ENCODE assay signal across 24 mouse cellular contexts in the genomic region with DNA sequence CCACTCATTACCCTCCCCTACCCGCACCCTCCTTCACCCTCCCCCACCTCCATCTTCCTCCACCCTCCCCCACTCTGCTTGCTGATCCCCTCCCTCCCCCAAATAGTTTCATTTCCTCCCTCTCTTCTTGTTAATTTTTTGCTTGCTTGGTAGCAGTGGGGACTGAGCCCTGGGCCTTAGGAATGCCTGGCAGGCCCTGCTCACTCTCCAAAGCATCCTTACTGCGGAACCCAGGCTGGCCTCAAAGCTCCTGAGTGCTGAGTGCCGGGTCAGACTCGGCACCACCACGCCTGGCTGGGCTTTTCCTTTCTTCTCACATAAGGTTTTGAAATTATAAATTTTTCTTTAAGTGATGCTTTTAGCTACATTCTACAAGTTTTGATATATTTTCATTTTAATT.
DNase-seq lines count a peak whose midpoint lies in the region; ATAC-seq and TF ChIP-seq lines count a peak whose summit lies in the region.
"Had no signal": no experiment of that assay in that cellular context is flagged by ENCODE, and none has a peak within 500 bp of the region (broad histone marks: within the 10 kb centered on the region; RNA-seq: fewer than 3 reads in every experiment).

No protein-coding gene starts in this region.

- peak; percentile 71 for DNase-seq in heart, adult 11 months
- DNase-seq in heart, postnatal 10 days, result no peak
- peak; percentile 23 for DNase-seq in intestine, embryonic 14.5 days (ENCODE audit: low spot score)
- no peak for DNase-seq in CH12.LX (ENCODE audit: extremely low read depth)
- DNase-seq: adrenal gland, adult 2 months; adrenal gland, postnatal 10 days; adrenal gland, postnatal 25 days; B cell, adult 2 months; cerebellum, adult 11 months; cerebellum, adult 18-20 months; cerebellum, adult 8-10 months; cerebellum, adult 9-11 months; cerebellum, postnatal 14 days; cerebellum, postnatal 36 days; embryo, embryonic 11 days had no signal

- H3K4me2 ChIP-seq in intestine, embryonic 14.5 days (ENCODE audit: low read length), result no peak overlapping the region
- no peak overlapping the region for H3K4me2 ChIP-seq in intestine, embryonic 15.5 days (replicated peaks)
- H3K4me2 ChIP-seq in CH12.LX (ENCODE audit: insufficient read depth, low read depth, poor library complexity, severe bottlenecking), result no peak overlapping the region
- H3K4me2 ChIP-seq: embryonic facial prominence, embryonic 13.5 days; embryonic facial prominence, embryonic 15.5 days; forebrain, embryonic 12.5 days had no signal

- no peaks in the 10 kb centered on the region for H3K79me2 ChIP-seq in CH12.LX (replicated peaks; ENCODE audit: control insufficient read depth, extremely low read depth, insufficient read depth, poor library complexity, severe bottlenecking)

- no peak for TF ChIP-seq EP300 in CH12.LX (IDR thresholded peaks at IDR 0.05; ENCODE audit: low read length)

- no peaks in the 10 kb centered on the region for H3K27me3 ChIP-seq in intestine, embryonic 14.5 days (replicated peaks; ENCODE audit: control insufficient read depth, insufficient read depth, low read length)
- H3K27me3 ChIP-seq in intestine, embryonic 15.5 days (replicated peaks), result no peaks in the 10 kb centered on the region
- H3K27me3 ChIP-seq in CH12.LX (replicated peaks), result no peaks in the 10 kb centered on the region
- H3K27me3 ChIP-seq: embryonic facial prominence, embryonic 13.5 days; embryonic facial prominence, embryonic 15.5 days; forebrain, embryonic 12.5 days had no signal

- no peaks in the 10 kb centered on the region for H3K4me1 ChIP-seq in intestine, embryonic 14.5 days (replicated peaks; ENCODE audit: control insufficient read depth, insufficient read depth, low read length)
- peaks cover 3% of the 10 kb centered on the region; the same call in 1 of the 2 replicates for H3K4me1 ChIP-seq in intestine, embryonic 15.5 days (replicated peaks)
- peaks cover 2 to 15% of the 10 kb centered on the region in 2 experiments; a peak in 3 of 4 replicates for H3K4me1 ChIP-seq in CH12.LX (ENCODE audit: control insufficient read depth in 1 of 2, insufficient read depth in 2 of 2)
- H3K4me1 ChIP-seq: embryonic facial prominence, embryonic 15.5 days had no signal

- no peak for TF ChIP-seq CTCF in CH12.LX (conservative IDR thresholded peaks at IDR 0.05 in 1 of 2, IDR thresholded peaks at IDR 0.05 in 1 of 2; ENCODE audit: low read depth in 2 of 2, low read length in 2 of 2)

- H3K36me3 ChIP-seq in intestine, embryonic 14.5 days (ENCODE audit: control insufficient read depth, insufficient read depth, low read length), result no peaks in the 10 kb centered on the region
- no peaks in the 10 kb centered on the region for H3K36me3 ChIP-seq in intestine, embryonic 15.5 days
- peaks cover 0 to 14% of the 10 kb centered on the region in 2 experiments for H3K36me3 ChIP-seq in CH12.LX (replicated peaks in 1 of 2; ENCODE audit: control insufficient read depth in 1 of 2, insufficient read depth in 1 of 2, low read length in 1 of 2)
- H3K36me3 ChIP-seq: embryonic facial prominence, embryonic 13.5 days; embryonic facial prominence, embryonic 15.5 days; forebrain, embryonic 10.5 days; forebrain, embryonic 12.5 days had no signal

- 81% methylated on average over 5 of the region's 5 CpGs for WGBS in intestine, embryonic 14.5 days
- WGBS in intestine, embryonic 15.5 days, result 75% methylated on average over 5 of the region's 5 CpGs

- dilution Hi-C loops in CH12.LX (cut with MboI; ENCODE audit: extremely low pct_ligation_motif_present, extremely low pct_unique_long_range_greater_than_20kb, low sequenced_read_pairs), result no loop called here

- ATAC-seq in intestine, embryonic 14.5 days (replicated peaks; ENCODE audit: low FRiP score, low TSS enrichment, low read depth), result no peak
- no peak for ATAC-seq in intestine, embryonic 15.5 days
- ATAC-seq: CD4-positive, CD25-positive, alpha-beta regulatory T cell, adult 4 months; forebrain, embryonic 14.5 days; forebrain, embryonic 16.5 days had no signal

- no peak for TF ChIP-seq POLR2A in CH12.LX (IDR thresholded peaks at IDR 0.05; ENCODE audit: low read depth, low read length)

- no peak for TF ChIP-seq RAD21 in CH12.LX (IDR thresholded peaks at IDR 0.05; ENCODE audit: low read depth, low read length)

- intact Hi-C loops in heart, postnatal 10 days (cut with DNase I), result no loop called here

- no peak overlapping the region for H3K4me3 ChIP-seq in intestine, embryonic 14.5 days (ENCODE audit: low read depth, low read length)
- no peak overlapping the region for H3K4me3 ChIP-seq in intestine, embryonic 15.5 days (replicated peaks)
- H3K4me3 ChIP-seq in CH12.LX (replicated peaks in 1 of 3; ENCODE audit: low read depth in 2 of 3, low read length in 2 of 3, poor library complexity in 1 of 3), result no peak overlapping the region
- H3K4me3 ChIP-seq: embryonic facial prominence, embryonic 13.5 days; embryonic facial prominence, embryonic 15.5 days; erythroblast, embryonic 14.5 days; forebrain, embryonic 10.5 days; forebrain, embryonic 12.5 days had no signal

- no peak overlapping the region for H3K9ac ChIP-seq in intestine, embryonic 14.5 days (ENCODE audit: low read length)
- H3K9ac ChIP-seq in intestine, embryonic 15.5 days, result no peak overlapping the region
- H3K9ac ChIP-seq in CH12.LX (ENCODE audit: insufficient read depth, low read depth), result no peak overlapping the region
- H3K9ac ChIP-seq: embryonic facial prominence, embryonic 13.5 days; embryonic facial prominence, embryonic 15.5 days; forebrain, embryonic 12.5 days had no signal

- in situ Hi-C loops in CH12.LX (cut with MboI; ENCODE audit: low pct_ligation_motif_present, low pct_unique_long_range_greater_than_20kb, low sequenced_read_pairs), result no loop called here

- H3K9me3 ChIP-seq in intestine, embryonic 14.5 days (ENCODE audit: control insufficient read depth, low read length), result no peaks in the 10 kb centered on the region
- H3K9me3 ChIP-seq in intestine, embryonic 15.5 days, result no peaks in the 10 kb centered on the region
- H3K9me3 ChIP-seq in CH12.LX (replicated peaks; ENCODE audit: low read length), result no peaks in the 10 kb centered on the region
- H3K9me3 ChIP-seq: embryonic facial prominence, embryonic 13.5 days; embryonic facial prominence, embryonic 15.5 days; forebrain, embryonic 10.5 days; forebrain, embryonic 12.5 days had no signal

- H3K27ac ChIP-seq in intestine, embryonic 14.5 days (ENCODE audit: low read depth), result no peak overlapping the region
- no peak overlapping the region for H3K27ac ChIP-seq in intestine, embryonic 15.5 days
- no peak overlapping the region for H3K27ac ChIP-seq in CH12.LX (ENCODE audit: insufficient read depth, low read depth)
- H3K27ac ChIP-seq: embryonic facial prominence, embryonic 13.5 days; embryonic facial prominence, embryonic 15.5 days; forebrain, embryonic 10.5 days; forebrain, embryonic 12.5 days had no signal

TF ChIP-seq in CH12.LX, 34 proteins besides CTCF, POLR2A, EP300 and RAD21:
- TF ChIP-seq CHD2 (IDR thresholded peaks at IDR 0.05; ENCODE audit: low read length) (peak; percentile 27; the same call in 1 of the 2 replicates), TCF12 (IDR thresholded peaks at IDR 0.05; ENCODE audit: low read depth, low read length) (no peak)
TF ChIP-seq in CH12.LX: peak in this region for 1.

Comparison
In these comparisons a context has a peak if more than half of its experiments do, and no peak if none do; other contexts are left out.
1. DNase-seq: peak in heart, adult 11 months (single experiment) and intestine, embryonic 14.5 days (single experiment); none in heart, postnatal 10 days (0 of 2) and CH12.LX (single experiment).